Mouse (Mus musculus) stomach, postnatal 0 days (tissue): ENCODE data around the gene Tbcd.

ENCODE experiments used
- CTCF ChIP-seq: IDR thresholded peaks from 2 replicates; pipeline ENCODE4 v1.5.1; 2016; ENCODE audit warnings: antibody characterized with exemption, low read depth, mild to moderate bottlenecking, moderate library complexity
- EP300 ChIP-seq: optimal IDR thresholded peaks from 2 replicates; pipeline ENCODE3; 2016; ENCODE audit warnings: antibody characterized with exemption

GRCm38 (mm10) chr11:121653631-121654030 is 201.9 kb downstream of the Tbcd start:
- TF ChIP-seq CTCF = no peak
- no peak for TF ChIP-seq EP300
